Mouse (Mus musculus) urinary bladder, postnatal 36 days (tissue): ENCODE results near the gene Gm43720.

Experiments
- DNase-seq, 2 experiments: peaks; one replicate each; pipeline ENCODE4 v3.0.0; 2022; ENCODE audit warnings: low spot score in 2 of 2, mixed read lengths in 1 of 2

Gene Gm43720

GRCm38 (mm10) chr5:138262582-138263240 is 17.0 kb downstream of the Gm43720 start:
- no peak for DNase-seq

- no peak for DNase-seq
Observed at GRCm38 (mm10) chr5:138262001-138262400, 17.8 kb downstream of the Gm43720 start.

GRCm38 (mm10) chr5:138260834-138261233 is 18.9 kb downstream of the Gm43720 start:
- DNase-seq, result no peak

- DNase-seq, result no peak
Observed at GRCm38 (mm10) chr5:138260051-138260450, 19.7 kb downstream of the Gm43720 start.

GRCm38 (mm10) chr5:138258993-138259392 is 20.8 kb downstream of the Gm43720 start:
- no peak for DNase-seq

- no peak for DNase-seq
Observed at GRCm38 (mm10) chr5:138258542-138258941, 21.2 kb downstream of the Gm43720 start.

- no peak for DNase-seq
Observed at GRCm38 (mm10) chr5:138258078-138258477, 21.7 kb downstream of the Gm43720 start.

- DNase-seq, result no peak
Observed at GRCm38 (mm10) chr5:138257585-138257978, 22.2 kb downstream of the Gm43720 start.

GRCm38 (mm10) chr5:138256966-138257584 is 22.7 kb downstream of the Gm43720 start:
- DNase-seq, result no peak

- no peak for DNase-seq
Observed at GRCm38 (mm10) chr5:138256094-138256467, 23.7 kb downstream of the Gm43720 start.

- peak; percentile 87 to 93 for DNase-seq
Observed at GRCm38 (mm10) chr5:138255353-138256093, 24.2 kb downstream of the Gm43720 start, which contains the start of gene Lamtor4. Gene Lamtor4, plus strand, starts transcription at chr5:138255482.

- no peak for DNase-seq
Observed at GRCm38 (mm10) chr5:138253061-138253460, 26.7 kb downstream of the Gm43720 start.

GRCm38 (mm10) chr5:138251144-138251543 is 28.6 kb downstream of the Gm43720 start:
- DNase-seq, result no peak

GRCm38 (mm10) chr5:138241511-138241910 is 38.2 kb downstream of the Gm43720 start:
- no peak for DNase-seq

- no peak for DNase-seq
Observed at GRCm38 (mm10) chr5:138234224-138234623, 45.5 kb downstream of the Gm43720 start.

- no peak for DNase-seq
Observed at GRCm38 (mm10) chr5:138233778-138234177, 46.0 kb downstream of the Gm43720 start.

- DNase-seq, result no peak
Observed at GRCm38 (mm10) chr5:138229511-138229910, 50.2 kb downstream of the Gm43720 start.

GRCm38 (mm10) chr5:138228026-138228425 is 51.7 kb downstream of the Gm43720 start:
- DNase-seq, result no peak

GRCm38 (mm10) chr5:138227367-138227766 is 52.4 kb downstream of the Gm43720 start:
- DNase-seq, result no peak

GRCm38 (mm10) chr5:138226491-138226890 is 53.3 kb downstream of the Gm43720 start:
- DNase-seq, result no peak

GRCm38 (mm10) chr5:138225700-138226099 is 54.1 kb downstream of the Gm43720 start, which contains the start of gene Nxpe5:
Gene Nxpe5, plus strand, starts transcription at chr5:138225898.
- no peak for DNase-seq

GRCm38 (mm10) chr5:138223287-138223686 is 56.5 kb downstream of the Gm43720 start:
- DNase-seq, result no peak

- peak; percentile 85 to 89 for DNase-seq
Observed at GRCm38 (mm10) chr5:138222111-138222510, 57.6 kb downstream of the Gm43720 start.
